8 mouse cellular contexts compared by ENCODE assay signal in genomic region chr2:153080841-153081523, GRCm38 (mm10). TPM values are rescaled to one million over a fixed set of nuclear protein-coding genes. Genes with fewer than 3 reads are reported as not detected.
DNase-seq lines count a peak whose midpoint lies in the region; ATAC-seq lines count a peak whose summit lies in the region.

No protein-coding gene starts in this region.

- no peak overlapping the region for H3K9ac ChIP-seq in kidney, embryonic 15.5 days
- no peak overlapping the region for H3K9ac ChIP-seq in liver, embryonic 11.5 days (ENCODE audit: low read depth, low read length)

- peak; percentile 94 for DNase-seq in 416B (ENCODE audit: low read depth)
- DNase-seq in ES-CJ7 (ENCODE audit: low read depth, low spot score) = peak; percentile 98
- DNase-seq in c-Kit-positive CD71-positive TER-119-negative erythroid progenitor cells, embryonic 14.5 days (ENCODE audit: low read depth) = peak; percentile 84
- DNase-seq in liver, embryonic 11.5 days (ENCODE audit: low spot score) = peak; percentile 83
- peak; percentile 94 for DNase-seq in retina, postnatal 1 day
- DNase-seq in thymus, postnatal 36 days = peak; percentile 56 to 70

- H3K4me1 ChIP-seq in kidney, embryonic 15.5 days = peaks cover 4% of the 10 kb centered on the region; the same call in 1 of the 2 replicates
- peaks cover 13% of the 10 kb centered on the region; the same call in 1 of the 2 replicates for H3K4me1 ChIP-seq in liver, embryonic 11.5 days (replicated peaks; ENCODE audit: control insufficient read depth, insufficient read depth, low read length)

- H3K27me3 ChIP-seq in kidney, embryonic 15.5 days = peaks cover 8% of the 10 kb centered on the region; the same call in 1 of the 2 replicates
- H3K27me3 ChIP-seq in liver, embryonic 11.5 days (replicated peaks; ENCODE audit: control insufficient read depth, insufficient read depth, low read length) = no peaks in the 10 kb centered on the region

- 0 out of 2 replicates have a peak overlapping the region, but pooled peaks have one; percentile 17 for H3K4me2 ChIP-seq in kidney, embryonic 15.5 days
- no peak overlapping the region for H3K4me2 ChIP-seq in liver, embryonic 11.5 days

- no peaks in the 10 kb centered on the region for H3K9me3 ChIP-seq in kidney, embryonic 15.5 days (replicated peaks)
- H3K9me3 ChIP-seq in liver, embryonic 11.5 days (ENCODE audit: control insufficient read depth, low read length) = no peaks in the 10 kb centered on the region

- peak; percentile 77 for ATAC-seq in frontal cortex, adult (ENCODE audit: low TSS enrichment)
- 0 out of 2 replicates have a peak, but pooled peaks have one; percentile 47 for ATAC-seq in kidney, embryonic 15.5 days (replicated peaks; ENCODE audit: low FRiP score)
- ATAC-seq in liver, embryonic 11.5 days (replicated peaks; ENCODE audit: low FRiP score) = no peak

- H3K27ac ChIP-seq in kidney, embryonic 15.5 days = no peak overlapping the region
- no peak overlapping the region for H3K27ac ChIP-seq in liver, embryonic 11.5 days (ENCODE audit: low read depth, low read length)

- H3K36me3 ChIP-seq in kidney, embryonic 15.5 days = no peaks in the 10 kb centered on the region
- H3K36me3 ChIP-seq in liver, embryonic 11.5 days (ENCODE audit: control insufficient read depth, insufficient read depth, low read length) = no peaks in the 10 kb centered on the region

- H3K4me3 ChIP-seq in kidney, embryonic 15.5 days (replicated peaks) = no peak overlapping the region
- no peak overlapping the region for H3K4me3 ChIP-seq in liver, embryonic 11.5 days (ENCODE audit: low read depth, low read length)

- WGBS in kidney, embryonic 15.5 days = 33% methylated on average over 32 of the region's 32 CpGs
- 39% methylated on average over 32 of the region's 32 CpGs for WGBS in liver, embryonic 11.5 days

RNA-seq across cellular contexts. Expression of gene Ccm2l, which starts 15.2 kb away (rescaled TPM):
- 3.5 and 3.6 TPM in 2 replicates for polyA plus RNA-seq in kidney, embryonic 15.5 days (2015; fragmentation: Nextera tagmentation; extraction: Ambion mirVana)
- 1.5 and 2.0 TPM in 2 replicates for polyA plus RNA-seq in liver, embryonic 11.5 days (2014; fragmentation: Nextera tagmentation; extraction: Ambion mirVana)

RNA-seq across cellular contexts. Expression of gene Hck, which starts 27.3 kb away (rescaled TPM):
- 5.3 and 5.4 TPM in 2 replicates for polyA plus RNA-seq in kidney, embryonic 15.5 days (2015; fragmentation: Nextera tagmentation; extraction: Ambion mirVana)
- polyA plus RNA-seq in liver, embryonic 11.5 days (2014; fragmentation: Nextera tagmentation; extraction: Ambion mirVana) = 5.1 and 5.2 TPM in 2 replicates

RNA-seq across cellular contexts. Expression of gene Xkr7, which starts 49.3 kb away (rescaled TPM):
- polyA plus RNA-seq in kidney, embryonic 15.5 days (2015; fragmentation: Nextera tagmentation; extraction: Ambion mirVana) = not detected in 2 replicates
- polyA plus RNA-seq in liver, embryonic 11.5 days (2014; fragmentation: Nextera tagmentation; extraction: Ambion mirVana) = not detected in 2 replicates
